Mouse (Mus musculus) intestine, embryonic 14.5 days (tissue): ENCODE measurements at regions not wholly inside any gene's neighbourhood (a gene's known extent, or its start where the extent isn't known, plus 50 kb on each side); places are given as distances from the start of the nearest gene placed in this dataset.

Source experiments
- ATAC-seq: fragments of 200-750 bp; cut with Nextera tagmentation; replicated peaks from 2 replicates; pipeline ENCODE4 v1.8.0; 2017; ENCODE audit warnings: low read depth, moderate number of reproducible peaks, moderate TSS enrichment, moderate library complexity; ENCODE audit not compliant: low FRiP score, low TSS enrichment
- DNase-seq: peaks from one replicate; pipeline ENCODE4 v3.0.0-alpha.2; 2018; ENCODE audit warnings: low spot score
- H3K27ac ChIP-seq: fragments of 300-500 bp; sonication (generic); 2 replicates; pipeline ENCODE4 v1.5.1; 2014; ENCODE audit warnings: low read depth, mild to moderate bottlenecking, control low read depth
- H3K27me3 ChIP-seq: fragments of 300-500 bp; sonication (generic); replicated peaks from 2 replicates; pipeline ENCODE4 v1.6.1; 2014; ENCODE audit warnings: low read length, control low read depth; ENCODE audit not compliant: control insufficient read depth, insufficient read depth
- H3K36me3 ChIP-seq: fragments of 300-500 bp; sonication (generic); 2 replicates; pipeline ENCODE4 v1.6.1; 2014; ENCODE audit warnings: low read length, control low read depth; ENCODE audit not compliant: control insufficient read depth, insufficient read depth
- H3K4me1 ChIP-seq: fragments of 300-500 bp; sonication (generic); replicated peaks from 2 replicates; pipeline ENCODE4 v1.6.1; 2014; ENCODE audit warnings: low read length, control low read depth, mixed read lengths; ENCODE audit not compliant: control insufficient read depth, insufficient read depth
- H3K4me2 ChIP-seq: fragments of 300-500 bp; sonication (generic); 2 replicates; pipeline ENCODE4 v1.6.1; 2014; ENCODE audit warnings: low read length
- H3K4me3 ChIP-seq: fragments of 300-500 bp; sonication (generic); 2 replicates; pipeline ENCODE4 v1.5.1; 2014; ENCODE audit warnings: low read depth, low read length, control low read depth, mixed read lengths
- H3K9ac ChIP-seq: fragments of 300-500 bp; sonication (generic); 2 replicates; pipeline ENCODE4 v1.6.1; 2014; ENCODE audit warnings: mild to moderate bottlenecking, low read length
- H3K9me3 ChIP-seq: fragments of 300-500 bp; sonication (generic); 2 replicates; pipeline ENCODE4 v1.6.1; 2016; ENCODE audit warnings: low read length, control low read depth; ENCODE audit not compliant: control insufficient read depth
- WGBS: fragments of 180-500 bp; shearing (Covaris S2); extraction: QIAGEN DNeasy Blood & Tissue Kit; methylation state at CpG from one replicate; pipeline ENCODE4 v1.1.7; 2014; 5-methylcytosine and 5-hydroxymethylcytosine counted together

DNA sequence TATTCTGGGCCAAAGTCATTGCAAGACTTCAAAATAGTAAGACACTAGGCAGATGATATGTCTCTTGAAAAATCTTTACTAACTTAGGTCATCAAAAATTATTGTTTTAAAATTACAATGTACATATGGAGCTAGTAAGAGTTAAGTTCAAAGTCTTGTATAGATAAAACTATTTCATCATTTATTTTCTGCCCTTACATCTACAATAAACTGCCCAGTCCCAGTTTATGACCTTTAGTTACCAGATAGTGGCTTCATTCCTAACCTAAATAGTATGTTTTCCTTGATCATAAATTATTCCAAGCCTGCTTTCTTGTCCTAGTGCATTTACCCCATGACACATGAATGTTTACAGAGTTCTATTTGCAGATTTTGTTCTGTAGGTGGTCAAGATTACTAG is 72.9 kb downstream of the Manea start:
- Histone ChIP-seq H3K27me3 (no peaks in the 10 kb centered on the region), H3K4me3 (no peak overlapping the region), H3K4me2 (no peak overlapping the region), H3K9me3 (no peaks in the 10 kb centered on the region), H3K36me3 (no peaks in the 10 kb centered on the region), H3K9ac (no peak overlapping the region), H3K27ac (no peak overlapping the region), H3K4me1 (no peaks in the 10 kb centered on the region)
- DNase-seq (no peak), ATAC-seq (no peak)

DNA sequence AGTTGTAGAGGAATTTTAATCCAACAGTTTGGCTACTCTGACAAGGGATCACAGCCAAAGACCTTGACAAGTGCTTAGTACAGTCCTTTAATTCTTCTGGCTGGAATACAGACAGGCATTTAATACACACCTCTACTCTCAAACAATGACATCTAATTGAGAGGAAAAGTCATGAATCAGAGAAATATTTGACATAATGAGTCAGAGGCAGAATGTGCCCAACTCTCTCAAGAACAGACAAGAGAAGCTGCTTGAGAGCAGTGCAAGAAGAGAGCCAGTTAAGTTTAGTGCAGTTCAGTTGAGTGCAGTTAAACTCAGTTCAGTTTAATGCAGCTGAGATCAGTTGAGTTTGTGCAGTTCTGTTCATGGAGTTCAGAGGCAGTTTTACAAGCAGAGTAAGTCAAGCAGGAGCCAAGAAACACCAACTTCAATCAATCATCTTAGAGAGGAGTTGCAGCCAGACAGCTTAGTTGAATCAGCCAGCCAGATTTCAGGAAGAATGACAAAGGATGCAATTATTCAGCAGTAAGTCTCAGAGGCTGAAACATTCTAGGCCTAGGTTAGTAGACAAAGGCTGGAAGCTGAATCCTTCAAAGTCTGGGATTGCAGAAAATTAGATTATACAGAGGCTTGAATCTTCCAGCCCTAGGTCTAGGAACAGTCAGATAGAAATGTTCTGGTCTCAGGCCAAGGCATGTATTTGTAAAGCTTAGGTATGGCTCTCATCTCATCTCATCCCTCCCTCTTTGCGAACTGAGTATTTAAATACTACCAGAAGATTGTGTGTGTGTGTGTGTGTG is 87.3 kb downstream of the Manea start:
- Histone ChIP-seq H3K4me3 (no peak overlapping the region), H3K27ac (no peak overlapping the region), H3K4me2 (no peak overlapping the region), H3K4me1 (no peaks in the 10 kb centered on the region), H3K36me3 (no peaks in the 10 kb centered on the region), H3K27me3 (no peaks in the 10 kb centered on the region), H3K9ac (no peak overlapping the region), H3K9me3 (no peaks in the 10 kb centered on the region)
- DNase-seq, result no peak
- ATAC-seq, result peak; percentile 60; the same call in 1 of the 2 replicates
- WGBS, result 55% methylated on average over 1 of the region's 1 CpGs

DNA sequence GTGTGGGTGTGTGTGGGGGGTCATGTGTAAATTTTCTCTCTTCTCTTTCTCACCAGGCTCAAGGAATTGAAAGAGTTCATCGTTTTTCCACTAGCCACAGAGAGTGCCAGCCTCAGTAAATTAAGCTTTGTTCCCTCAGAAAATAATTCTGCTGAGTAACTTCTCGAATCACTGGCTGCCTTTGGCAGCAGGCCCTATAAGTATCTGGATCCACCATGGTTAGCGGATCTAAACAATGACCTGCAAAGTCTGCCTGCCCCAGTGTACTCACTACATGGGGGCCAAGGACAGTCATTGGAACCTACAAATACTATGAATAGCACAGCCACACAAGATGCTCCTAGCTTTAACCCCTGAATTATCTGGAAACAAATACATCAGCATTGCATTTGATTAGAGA is 90.8 kb downstream of the Manea start:
- 62% methylated on average over 3 of the region's 3 CpGs for WGBS
- DNase-seq (no peak), ATAC-seq (no peak)
- H3K4me2 ChIP-seq, result no peak overlapping the region
- no peak overlapping the region for H3K9ac ChIP-seq
- H3K27ac ChIP-seq, result no peak overlapping the region
- H3K4me1 ChIP-seq, result no peaks in the 10 kb centered on the region
- no peaks in the 10 kb centered on the region for H3K36me3 ChIP-seq
- H3K4me3 ChIP-seq, result no peak overlapping the region
- H3K9me3 ChIP-seq, result no peaks in the 10 kb centered on the region
- no peaks in the 10 kb centered on the region for H3K27me3 ChIP-seq

DNA sequence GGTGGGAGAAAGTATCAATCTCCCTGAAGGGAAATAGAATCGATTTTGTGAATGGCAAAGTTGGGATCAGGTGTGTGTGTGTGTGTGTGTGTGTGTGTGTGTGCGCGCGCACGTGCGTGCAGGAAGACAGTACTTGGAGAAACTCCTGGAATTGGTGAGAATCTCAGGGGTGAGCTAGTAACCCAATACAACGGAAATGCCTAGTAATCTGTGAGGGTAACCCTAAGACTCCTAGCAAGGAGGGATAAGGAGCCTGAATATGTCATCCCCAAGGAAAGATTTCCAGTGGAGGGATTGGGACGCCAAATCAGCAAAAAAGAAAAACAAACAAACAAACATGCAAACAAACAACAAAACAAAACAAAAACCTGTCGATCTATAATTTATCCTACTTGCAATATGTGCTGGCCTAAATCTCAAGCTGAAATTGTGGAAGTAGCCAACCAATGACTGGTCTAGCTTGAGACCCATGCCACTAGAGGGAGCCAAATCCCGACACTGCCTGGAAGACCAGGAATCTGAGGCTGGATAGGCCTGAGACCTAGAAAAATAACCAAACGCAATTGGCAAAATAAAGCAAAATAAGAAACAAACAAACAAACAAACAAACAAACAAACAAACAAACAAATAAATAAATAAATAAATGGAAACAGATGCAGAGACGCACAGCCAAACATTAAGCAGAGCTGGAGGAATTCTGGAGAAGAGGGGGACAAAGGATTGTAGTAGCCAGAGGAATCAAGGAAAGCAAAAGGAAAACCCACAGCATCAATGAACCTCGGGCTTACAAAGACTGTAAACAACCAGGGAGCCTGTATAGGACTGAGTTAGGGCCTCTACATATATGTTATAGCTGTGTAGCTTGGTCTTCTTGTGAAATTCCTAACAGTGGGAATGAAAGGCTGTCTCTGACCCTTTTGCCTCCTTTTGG is 98.5 kb downstream of the Manea start:
- DNase-seq (peak; percentile 79), ATAC-seq (peak; percentile 77; the same call in 1 of the 2 replicates)
- Histone ChIP-seq H3K9me3 (no peaks in the 10 kb centered on the region), H3K4me2 (no peak overlapping the region), H3K9ac (no peak overlapping the region), H3K27ac (no peak overlapping the region), H3K4me1 (no peaks in the 10 kb centered on the region), H3K27me3 (no peaks in the 10 kb centered on the region), H3K36me3 (no peaks in the 10 kb centered on the region), H3K4me3 (no peak overlapping the region)
- 69% methylated on average over 13 of the region's 13 CpGs for WGBS

DNA sequence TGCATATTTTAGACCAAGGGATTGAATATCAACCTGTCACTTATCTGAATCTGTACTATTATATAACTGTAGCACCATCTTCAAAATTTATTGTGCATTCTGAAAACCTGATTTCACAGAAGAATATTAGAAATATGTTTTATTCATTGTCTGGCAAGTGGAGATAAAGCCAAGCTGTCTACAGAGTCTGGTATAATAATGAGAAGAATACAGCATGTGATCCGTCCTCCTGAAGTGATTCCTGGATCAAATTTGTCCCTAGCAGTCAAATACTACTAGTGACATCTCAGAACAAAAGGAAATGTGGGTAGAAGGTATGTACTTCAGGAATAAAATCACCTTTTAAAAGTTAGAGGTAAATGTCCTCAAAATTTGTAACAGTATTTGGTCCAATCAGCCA is 123.4 kb downstream of the Manea start:
- Histone ChIP-seq H3K27ac (no peak overlapping the region), H3K36me3 (no peaks in the 10 kb centered on the region), H3K4me2 (no peak overlapping the region), H3K4me3 (no peak overlapping the region), H3K9ac (no peak overlapping the region), H3K27me3 (no peaks in the 10 kb centered on the region), H3K9me3 (no peaks in the 10 kb centered on the region), H3K4me1 (no peaks in the 10 kb centered on the region)
- ATAC-seq (no peak), DNase-seq (no peak)
- WGBS, result 76% methylated on average over 1 of the region's 1 CpGs
